Mouse (Mus musculus): ENCODE data around the gene Mtmr10.

The Mtmr10 gene

DNA sequence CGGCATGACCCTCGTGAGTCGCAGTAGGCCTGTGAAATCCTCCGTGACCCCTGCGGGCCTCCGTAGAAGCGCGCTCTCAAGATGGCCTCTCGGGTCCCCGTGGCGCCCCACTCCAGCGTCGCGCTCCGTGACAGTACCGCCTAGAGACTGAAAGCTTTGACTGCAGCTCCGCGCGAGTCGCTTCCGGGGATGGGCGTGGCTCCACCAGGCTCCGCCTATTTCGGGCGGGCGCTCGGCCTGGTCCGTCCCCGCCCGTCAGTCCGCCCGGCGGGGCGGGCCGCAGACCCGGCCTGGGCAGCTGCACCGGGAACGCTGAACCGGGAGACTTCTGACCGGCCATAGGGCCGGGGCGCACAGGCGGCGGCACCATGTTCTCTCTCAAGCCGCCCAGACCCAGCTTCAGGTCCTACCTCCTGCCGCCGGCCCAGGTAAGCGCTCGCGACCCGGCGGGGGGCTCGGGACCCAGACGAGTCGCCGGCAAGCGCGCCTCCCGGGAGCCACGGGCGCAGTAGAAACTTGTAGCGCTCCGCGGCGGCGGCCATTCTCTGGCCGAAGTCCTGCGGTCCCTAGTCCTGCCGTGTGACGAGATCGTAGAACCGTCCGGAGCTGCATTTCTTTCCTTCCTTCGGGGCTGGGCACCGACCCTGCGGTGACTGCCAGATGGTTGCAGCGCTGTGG lies at the start of gene Mtmr10:
Mtmr10 (plus strand) TSS at position 240 of the 678 bp plus-strand sequence.
- DNase-seq (ENCODE audit: low spot score) = peak; percentile 97

GRCm38 (mm10) chr7:64237747-64238146 lies 49.7 kb upstream of the Mtmr10 start:
- no peak for DNase-seq (ENCODE audit: low spot score)

DNA sequence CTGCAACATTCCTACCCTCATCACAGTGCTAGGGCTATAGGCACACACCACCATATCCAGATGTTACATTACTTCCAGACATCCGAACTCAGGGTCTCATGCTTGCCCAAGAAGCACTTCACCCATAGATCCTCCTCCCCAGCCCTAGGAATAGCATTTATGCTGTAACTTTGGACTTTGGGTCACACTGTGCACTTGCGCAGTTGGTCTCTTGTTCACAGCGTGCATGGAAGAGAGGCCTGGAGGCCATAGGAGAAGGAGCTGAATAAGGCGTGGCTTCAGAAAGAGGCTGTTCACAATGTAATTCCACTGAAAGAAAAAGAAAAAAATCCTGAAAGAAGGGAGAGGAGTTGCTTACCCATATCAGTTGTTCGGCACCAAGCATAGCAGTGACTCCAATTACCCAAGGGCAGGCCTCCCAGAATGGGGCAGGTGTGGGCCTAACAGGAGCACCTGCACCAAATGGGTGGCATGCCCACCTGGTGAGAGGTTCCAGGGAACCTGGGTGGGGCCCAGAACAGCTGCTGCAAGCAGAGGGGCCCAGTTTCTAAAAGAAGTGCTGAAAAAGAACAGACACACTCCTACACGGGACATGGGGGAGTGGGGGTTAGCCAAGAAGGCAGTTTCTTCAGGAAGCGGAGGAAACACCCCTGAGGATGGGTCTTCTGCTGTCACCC lies 48.9 kb upstream of the Mtmr10 start:
- DNase-seq (ENCODE audit: low spot score) = no peak

DNA sequence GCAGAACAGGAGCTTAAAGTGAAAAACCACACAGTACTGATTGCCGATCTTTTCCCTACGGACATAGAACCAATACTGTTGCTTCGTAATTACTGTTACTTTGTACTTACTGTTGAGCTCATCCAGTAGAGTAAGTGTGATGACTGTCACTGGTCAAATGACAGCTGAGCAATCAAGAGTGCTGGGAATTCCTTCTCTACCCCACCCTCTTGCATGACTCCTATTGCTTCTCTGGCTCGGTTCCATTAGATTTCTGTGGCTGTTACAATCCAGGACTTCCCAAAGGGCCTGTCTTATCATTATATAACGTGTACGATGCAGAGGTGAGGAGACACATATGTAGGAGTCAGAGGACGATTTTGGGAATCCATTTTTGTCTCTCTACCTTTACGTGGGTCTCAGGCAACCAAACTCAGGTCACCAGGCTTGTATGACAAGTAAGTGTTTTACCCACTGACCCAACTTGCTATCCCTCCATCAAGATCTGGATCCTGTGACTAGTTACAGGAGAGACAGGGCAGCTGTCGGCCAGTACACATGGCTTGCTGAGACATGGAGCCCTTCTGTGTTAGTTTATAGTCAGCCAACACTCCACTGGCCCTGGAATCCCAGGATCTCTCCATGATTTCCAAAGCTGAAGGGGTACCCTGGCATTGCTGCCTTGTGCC lies 48.2 kb upstream of the Mtmr10 start:
- DNase-seq (ENCODE audit: low spot score) = no peak

GRCm38 (mm10) chr7:64239806-64240315 lies 47.6 kb upstream of the Mtmr10 start:
- no peak for DNase-seq (ENCODE audit: low spot score)

DNA sequence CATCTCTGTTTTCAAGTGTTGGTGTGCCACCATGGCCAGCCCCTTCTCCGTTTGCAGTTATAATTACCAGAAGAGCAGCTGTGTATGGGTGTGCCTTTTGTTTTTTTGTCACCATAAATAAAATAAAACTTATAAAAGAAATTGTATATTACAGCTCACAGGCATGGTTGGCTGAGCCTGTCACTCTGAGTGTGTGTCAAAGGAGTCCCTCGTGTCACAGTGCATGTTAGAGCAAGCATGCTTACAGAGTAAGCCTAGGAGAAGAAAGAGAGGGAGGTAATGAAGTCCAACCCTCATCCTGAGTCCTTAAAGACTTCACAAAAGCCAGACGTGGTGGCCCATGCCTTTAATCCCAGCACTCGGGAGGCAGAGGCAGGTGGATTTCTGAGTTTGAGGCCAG lies 45.0 kb upstream of the Mtmr10 start:
- no peak for DNase-seq (ENCODE audit: low spot score)

DNA sequence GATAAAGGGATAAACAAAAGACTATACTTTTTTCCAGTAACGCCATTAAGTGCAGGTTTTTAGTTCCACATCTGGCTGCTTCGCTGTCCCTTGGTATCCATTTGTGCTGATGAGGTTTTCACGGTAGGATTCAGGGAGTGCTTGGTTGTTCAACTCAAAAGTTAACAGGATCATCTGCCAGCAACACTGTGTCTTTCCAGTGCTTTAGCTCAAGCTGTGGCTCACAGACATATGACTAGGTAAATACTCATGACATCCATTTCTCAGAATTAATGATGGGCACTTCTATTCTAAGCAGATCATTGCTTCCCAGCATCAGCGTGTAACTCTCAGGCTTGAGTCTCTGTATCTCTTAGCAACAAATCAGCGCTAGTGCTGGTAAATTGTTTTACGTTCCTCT lies 43.1 kb upstream of the Mtmr10 start:
- DNase-seq (ENCODE audit: low spot score) = no peak

DNA sequence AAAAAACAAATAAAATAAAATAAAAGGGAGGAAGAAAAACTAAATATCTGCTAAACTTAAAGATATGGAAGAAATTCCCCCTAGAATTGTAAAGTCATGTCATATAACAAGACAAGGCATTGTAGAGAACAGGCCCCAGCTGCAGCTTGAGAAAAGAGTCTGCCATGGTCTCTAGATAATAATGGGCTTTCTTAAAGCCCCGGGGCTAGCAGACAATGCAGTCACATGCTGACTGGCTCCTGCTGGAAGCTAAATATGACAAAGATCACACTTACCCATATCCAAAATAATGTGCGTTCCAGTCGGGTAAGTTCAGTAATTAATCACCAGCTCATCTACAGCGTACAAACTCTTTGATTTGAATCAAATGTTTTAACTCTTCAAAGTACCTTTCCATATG lies 40.7 kb upstream of the Mtmr10 start:
- no peak for DNase-seq (ENCODE audit: low spot score)

- no peak for DNase-seq (ENCODE audit: low spot score)
Measured at GRCm38 (mm10) chr7:64248352-64248751, 39.1 kb upstream of the Mtmr10 start.

DNA sequence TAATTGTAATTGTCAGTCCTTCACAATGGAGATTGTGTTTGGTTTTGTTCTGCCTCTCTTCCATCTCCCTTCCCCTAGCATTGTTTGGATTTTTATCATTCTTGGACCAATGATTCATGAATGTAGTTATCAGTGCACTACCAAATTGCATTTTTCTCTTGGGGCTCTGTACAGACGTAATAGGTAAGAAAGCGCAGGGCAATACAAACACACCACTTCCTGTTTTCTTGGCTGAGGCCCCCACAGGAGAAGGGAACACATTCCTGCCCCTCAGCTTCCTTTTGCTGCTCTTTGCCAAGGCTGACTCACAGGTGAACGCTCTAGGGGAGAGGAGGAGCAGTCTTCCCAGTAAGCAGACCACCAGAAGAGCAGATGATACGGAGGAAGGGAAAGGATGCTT lies 37.7 kb upstream of the Mtmr10 start:
- DNase-seq (ENCODE audit: low spot score) = no peak

DNA sequence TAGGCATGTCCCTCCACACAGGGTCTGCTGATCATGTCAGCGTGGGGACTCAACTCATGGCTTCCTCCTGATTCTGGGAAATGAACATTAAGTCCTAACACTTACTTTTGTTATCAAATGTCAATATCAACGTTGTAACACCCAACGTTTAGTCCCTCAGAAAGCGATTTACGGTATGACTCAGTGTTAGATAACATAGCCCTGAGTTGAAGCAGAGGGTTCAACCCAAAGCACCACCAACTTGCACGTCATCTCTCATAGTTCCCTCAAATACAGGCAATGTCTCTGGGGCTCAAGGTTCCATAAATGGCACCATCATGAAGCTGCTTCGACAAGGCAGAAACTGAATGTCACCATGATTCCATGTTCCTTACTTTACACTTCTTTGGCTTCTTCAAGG lies 37.0 kb upstream of the Mtmr10 start:
- no peak for DNase-seq (ENCODE audit: low spot score)

DNA sequence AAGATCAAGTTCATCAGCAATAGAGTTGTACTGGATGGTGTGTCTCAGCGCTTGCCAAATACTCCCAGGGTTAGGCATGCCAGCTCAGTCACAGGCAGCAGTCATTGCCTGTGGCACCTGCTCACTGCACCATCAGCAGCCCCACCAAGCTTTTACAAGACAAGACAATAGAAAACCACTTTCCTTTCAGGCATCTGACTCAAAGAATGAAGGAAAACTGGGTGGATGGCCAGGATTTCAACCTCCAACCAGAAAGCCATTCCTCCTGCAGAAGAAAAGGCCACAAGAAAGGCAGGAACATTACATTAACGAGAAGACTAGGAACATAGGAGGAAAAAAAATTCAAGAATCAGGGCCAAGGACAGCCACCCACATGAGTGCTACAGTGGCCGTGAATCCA lies 33.7 kb upstream of the Mtmr10 start:
- DNase-seq (ENCODE audit: low spot score) = no peak

GRCm38 (mm10) chr7:64265502-64266279 lies 21.8 kb upstream of the Mtmr10 start:
- no peak for DNase-seq (ENCODE audit: low spot score)

GRCm38 (mm10) chr7:64266587-64266986 lies 20.9 kb upstream of the Mtmr10 start:
- no peak for DNase-seq (ENCODE audit: low spot score)

DNA sequence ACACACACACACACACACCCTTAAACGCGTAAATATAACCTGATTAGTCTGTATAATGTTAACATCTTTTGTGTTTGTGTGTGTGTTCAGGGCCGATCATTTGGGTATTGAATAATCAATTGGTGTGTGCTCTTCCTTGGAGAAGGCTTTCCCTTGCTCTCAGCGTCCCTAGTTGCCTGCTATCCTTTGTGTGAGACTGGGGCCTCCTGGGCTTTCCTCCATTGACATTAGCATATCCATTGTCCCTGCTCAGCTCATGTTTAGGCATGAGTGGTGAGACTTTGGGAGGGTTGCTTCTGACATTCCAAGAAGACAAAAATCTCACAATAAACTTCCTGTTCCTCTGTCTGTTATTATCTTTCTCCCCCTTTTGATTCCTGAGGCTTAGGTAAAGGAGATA lies 15.5 kb upstream of the Mtmr10 start:
- peak; percentile 80 for DNase-seq (ENCODE audit: low spot score)

DNA sequence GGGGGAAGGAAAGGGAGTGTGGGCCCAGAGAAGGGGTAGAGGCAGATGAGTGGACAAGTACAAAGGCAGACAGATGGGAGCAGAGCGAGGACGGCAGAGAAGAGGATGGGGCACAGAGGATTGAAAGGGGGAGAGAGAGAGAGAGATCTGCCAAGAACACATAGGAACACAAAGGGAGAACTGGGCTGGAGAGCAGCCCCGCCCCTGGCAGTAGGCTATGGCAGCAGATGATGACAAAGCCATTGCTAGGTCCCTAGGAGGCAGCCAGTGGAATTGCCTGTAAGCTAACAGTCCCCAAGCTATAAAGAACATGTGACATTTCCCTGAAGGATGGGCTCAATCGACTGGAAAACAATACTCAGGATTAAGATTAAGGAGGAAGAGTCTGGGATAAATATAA lies 11.9 kb upstream of the Mtmr10 start:
- no peak for DNase-seq (ENCODE audit: low spot score)

DNA sequence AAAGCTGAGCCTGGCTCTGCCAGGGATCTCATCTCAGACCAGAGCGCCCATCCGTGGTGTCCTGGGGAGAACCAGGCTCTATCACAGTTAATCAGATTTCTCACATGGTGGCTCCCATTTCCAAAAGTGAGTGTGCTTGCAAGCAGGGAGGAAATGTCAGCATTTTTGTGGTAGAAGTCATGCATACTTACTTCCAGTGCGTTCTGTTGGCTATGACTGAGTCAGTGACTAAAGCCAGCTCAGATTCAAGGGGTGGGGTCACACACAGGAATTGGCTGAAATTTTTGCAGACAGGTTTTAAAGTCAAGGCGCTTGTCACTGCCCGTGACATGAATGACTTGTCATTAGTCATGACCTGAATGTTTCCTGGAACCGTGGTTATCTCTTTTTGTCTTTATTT lies 10.5 kb upstream of the Mtmr10 start:
- DNase-seq (ENCODE audit: low spot score) = no peak

GRCm38 (mm10) chr7:64278526-64278925 lies 8.9 kb upstream of the Mtmr10 start:
- DNase-seq (ENCODE audit: low spot score) = no peak

DNA sequence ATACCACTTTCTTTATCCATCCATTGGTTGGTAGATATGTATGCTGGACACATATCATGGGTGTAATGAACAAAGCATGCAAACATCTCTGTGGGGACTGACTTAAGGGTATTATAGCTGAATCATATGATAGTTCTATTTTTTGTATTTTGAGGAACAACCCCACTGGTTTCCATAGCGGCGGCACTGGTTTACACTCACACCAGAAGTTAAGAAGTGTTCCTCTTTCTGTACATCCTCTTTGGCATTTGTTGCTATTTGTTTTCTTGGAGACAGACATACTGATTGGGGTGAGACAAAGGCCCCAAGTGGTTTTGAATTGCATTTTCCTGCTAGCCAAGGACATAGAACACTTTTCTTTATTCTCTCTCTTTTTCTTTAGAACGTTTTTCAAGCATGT lies 7.9 kb upstream of the Mtmr10 start:
- no peak for DNase-seq (ENCODE audit: low spot score)

- DNase-seq (ENCODE audit: low spot score) = no peak
Measured at GRCm38 (mm10) chr7:64286566-64286965, 887 bp upstream of the Mtmr10 start.

DNA sequence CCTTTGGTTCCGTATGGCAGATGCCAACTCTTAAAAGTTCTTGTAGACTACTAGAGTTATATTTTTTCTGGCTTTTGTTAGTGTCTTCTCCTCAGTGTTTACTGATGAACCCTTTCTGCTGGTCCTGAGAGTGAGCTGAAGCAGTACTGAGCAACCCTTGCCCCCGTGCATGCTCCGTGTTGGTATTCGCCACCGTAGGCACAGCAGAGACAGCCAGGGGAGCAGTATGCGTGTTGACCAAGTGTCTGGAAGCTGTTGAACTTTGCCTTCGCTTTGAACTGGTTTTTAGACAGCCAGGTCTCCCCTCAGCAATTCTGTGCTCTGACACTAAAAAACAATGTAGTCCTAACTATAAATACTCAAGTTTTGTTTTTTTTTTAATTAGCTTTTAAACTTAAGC lies 2.0 kb downstream of the Mtmr10 start:
- no peak for DNase-seq (ENCODE audit: low spot score)

- no peak for DNase-seq (ENCODE audit: low spot score)
Measured at GRCm38 (mm10) chr7:64290431-64290830, 3.0 kb downstream of the Mtmr10 start.
